Mouse (Mus musculus) testis, postnatal 10 days (tissue): ENCODE data around the gene Grin1.

Experiments
- DNase-seq: peaks from one replicate; pipeline ENCODE4 v3.0.0; 2021; ENCODE audit warnings: low spot score

Gene Grin1

DNA sequence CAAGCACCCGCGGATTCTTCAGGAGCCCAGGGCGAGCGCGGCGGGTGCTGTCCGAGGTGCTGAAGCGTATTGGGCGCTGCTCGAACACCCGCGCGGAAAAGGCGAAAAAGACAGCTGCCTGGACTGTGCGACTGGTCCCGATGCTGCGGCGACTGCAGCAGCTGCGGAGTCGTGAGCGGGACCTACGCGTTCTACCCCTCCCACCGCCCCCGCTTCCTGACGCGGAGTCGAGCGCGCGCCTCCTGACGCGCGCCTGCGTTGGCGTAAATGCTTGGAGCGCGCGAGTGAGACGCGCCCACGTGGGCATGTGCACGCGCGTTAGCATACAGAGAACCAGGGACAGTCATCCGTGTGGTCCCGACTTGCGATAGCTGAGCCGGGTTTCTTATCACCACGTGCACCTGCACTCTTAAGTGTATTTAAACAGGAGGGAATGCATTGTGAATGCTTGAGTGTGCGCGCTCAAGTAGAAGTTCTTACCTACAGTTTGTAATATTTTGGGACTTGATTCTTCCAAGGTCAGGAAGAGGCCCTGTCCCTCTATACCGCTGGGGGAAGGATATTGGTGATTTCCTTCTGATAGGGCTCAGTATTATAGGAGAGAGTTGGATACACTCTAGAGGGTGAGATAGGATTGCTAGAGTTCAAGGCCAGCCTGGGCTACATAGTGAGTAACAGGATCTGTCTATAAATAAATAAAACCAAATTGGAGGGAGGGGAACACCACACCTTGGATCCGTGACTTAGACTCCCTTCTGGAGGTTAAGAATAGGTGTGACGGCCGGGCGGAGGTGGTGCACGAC lies at the start of gene Grin1:
Gene Grin1, minus strand, starts transcription at position 217 of the 803 bp plus-strand sequence.
- DNase-seq, result peak; percentile 85

DNA sequence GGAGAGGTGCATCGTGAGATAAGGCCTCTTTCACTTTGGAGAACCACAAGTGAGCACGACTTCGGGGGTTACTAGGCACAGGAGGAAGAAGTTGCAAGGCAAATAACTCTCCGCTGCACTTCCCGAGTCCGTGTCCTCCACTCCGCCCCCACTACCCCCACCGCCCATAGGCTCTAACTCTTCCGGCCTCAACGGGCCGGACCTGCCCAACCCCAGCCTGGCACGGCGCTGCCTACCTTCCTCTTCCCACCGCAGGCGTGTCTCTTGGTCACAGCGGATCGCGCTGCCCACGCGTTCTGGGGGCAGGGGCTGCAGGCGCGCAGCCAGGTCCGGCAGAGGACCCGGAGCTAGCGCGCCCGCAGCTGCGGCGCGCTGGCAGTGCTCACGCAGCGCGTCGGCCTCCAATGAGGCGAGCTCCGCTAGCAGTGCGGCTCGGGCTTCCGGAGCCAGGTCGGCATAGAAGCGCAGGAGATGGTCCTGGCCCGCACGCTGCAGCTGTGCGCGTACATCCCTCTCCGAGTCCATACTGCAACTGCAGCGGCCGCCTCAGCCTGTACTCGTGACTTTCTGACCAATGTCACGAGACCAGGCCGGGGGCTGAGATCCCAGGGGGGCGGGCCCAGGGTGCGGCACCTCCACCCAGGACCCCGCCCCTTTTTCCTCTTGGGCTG lies 46.2 kb upstream of the Grin1 start, which contains the start of gene Uap1l1:
Gene Uap1l1, minus strand, starts transcription at position 592 of the 671 bp plus-strand sequence.
- peak; percentile 89 for DNase-seq

DNA sequence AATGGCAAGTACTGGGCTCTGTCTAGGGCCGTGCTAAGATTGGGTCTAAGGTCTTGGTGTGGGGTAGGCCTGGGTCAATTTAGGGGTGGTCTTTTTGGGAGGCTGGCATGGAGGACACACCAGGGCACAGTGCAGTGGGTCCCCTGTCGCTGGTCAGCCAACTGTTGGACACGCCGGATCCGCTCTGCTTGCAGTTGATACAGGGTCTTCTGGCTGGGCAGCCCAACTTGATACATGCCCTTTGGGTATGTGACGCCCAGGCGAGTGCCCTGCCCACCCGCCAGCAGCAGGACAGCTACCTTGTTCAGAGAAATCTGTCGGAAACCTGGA lies 45.7 kb upstream of the Grin1 start:
- DNase-seq, result no peak

DNA sequence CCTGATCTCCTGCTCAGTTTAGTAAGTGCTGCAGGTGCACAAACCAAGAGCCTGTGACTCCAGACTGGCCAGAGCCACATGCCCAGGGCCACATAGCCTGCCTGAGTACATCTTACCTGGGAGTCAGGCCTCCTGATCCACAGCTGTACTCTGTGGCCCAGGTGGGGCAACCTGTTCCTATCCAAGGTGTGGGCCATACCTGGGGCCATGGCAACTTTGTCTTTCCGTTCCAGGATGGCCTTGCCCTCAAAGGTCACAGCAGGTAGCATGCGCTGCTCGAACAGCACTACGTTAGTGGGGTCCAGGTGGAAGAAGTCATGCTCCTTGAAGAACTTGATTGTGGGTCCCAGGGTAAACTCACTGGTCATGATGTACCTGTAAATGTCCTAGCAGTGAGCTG lies 45.3 kb upstream of the Grin1 start:
- no peak for DNase-seq

DNA sequence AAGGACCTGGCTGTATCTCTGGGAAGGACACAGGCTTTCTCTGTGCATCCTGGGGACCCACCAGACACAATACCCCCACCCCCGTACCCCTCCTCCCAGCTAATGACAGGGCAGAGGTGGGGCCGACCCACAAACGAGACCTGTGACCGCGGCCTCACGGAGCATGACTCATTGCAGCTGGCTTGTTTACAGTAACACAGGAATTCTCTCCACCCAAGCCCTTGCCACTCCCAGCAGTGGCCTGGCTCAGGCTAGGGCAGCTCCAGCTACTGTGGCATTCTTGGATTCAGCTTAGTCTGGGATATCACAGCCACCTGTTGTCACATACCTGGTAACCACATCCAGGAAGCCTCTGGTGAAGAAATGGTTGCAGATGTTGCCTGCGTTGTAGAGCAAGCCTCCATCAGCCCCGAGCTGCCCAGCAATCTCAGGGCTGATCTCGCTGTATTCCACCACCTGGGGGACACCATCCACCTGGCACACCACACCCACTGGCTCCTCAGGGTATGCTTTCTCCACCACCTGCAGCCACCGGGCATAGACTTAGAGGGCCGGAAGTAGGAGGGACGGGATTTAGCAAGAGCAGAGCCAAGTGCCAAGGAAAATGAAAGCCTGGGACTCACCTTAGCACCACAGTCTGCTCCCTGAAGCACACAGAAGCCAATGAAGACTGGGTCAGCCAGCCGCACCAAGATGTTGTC lies 44.6 kb upstream of the Grin1 start:
- DNase-seq, result no peak

DNA sequence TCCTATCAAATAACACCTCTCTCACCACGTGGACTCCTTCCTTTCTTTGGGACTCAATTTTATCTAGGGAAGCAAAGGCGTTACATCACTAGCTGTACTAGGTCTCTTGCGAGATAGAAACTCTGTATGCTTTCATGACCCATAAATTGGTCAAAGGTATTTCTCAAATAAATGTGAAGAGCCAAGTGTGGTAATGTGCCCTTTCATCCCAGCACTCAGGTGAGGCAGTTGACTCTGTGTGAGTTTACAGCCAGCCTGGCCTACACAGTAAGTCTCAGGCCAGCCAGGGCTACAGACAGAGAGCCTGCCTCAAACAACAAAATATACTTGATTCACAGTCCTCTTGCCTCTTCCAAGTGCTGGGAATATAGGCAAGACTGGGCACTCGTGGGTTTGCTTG lies 40.9 kb upstream of the Grin1 start:
- no peak for DNase-seq

DNA sequence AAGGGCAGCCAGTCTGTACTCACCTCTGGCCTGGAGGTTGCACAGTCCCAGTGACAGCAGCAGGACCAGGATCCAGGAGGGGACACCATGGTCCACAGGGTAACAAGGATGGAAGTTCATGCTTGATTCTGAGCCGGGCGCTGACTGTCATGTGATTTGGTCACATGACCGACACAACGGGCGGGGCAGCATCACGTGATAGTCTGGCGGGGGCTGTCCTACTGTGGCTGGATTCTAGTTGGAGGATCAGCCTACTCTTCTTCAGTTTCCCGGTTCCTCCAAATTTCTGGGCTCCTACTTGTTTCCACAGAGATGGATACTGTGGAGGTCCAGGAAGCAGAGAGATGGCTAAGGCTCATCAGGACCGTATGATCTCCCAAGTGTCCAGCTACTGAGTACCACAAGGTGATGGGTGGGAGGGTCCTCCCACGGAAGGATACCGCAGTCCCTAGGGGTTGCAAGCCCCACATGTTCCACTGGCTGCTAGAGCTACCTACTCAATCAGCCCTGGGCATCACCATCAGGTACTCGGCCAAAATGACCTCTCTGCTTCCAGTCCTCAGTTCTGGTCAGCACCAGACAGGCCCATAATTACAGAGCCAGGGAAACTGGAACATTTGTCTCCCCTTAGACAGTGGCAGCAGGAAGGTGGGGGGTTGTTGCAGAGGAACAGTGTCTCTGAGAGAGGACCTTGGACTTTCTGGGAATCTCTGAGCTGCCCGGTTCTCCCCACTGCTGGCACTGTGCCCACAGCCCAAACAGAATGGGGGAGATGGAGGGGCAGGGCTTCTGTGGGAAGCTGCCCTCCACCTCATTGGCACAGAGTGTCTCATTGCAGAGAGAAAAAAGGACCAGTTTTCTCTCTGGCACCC lies 37.5 kb upstream of the Grin1 start, which contains the start of gene Dpp7:
Gene Dpp7, minus strand, starts transcription at position 152 of the 872 bp plus-strand sequence.
- peak; percentile 89 for DNase-seq

DNA sequence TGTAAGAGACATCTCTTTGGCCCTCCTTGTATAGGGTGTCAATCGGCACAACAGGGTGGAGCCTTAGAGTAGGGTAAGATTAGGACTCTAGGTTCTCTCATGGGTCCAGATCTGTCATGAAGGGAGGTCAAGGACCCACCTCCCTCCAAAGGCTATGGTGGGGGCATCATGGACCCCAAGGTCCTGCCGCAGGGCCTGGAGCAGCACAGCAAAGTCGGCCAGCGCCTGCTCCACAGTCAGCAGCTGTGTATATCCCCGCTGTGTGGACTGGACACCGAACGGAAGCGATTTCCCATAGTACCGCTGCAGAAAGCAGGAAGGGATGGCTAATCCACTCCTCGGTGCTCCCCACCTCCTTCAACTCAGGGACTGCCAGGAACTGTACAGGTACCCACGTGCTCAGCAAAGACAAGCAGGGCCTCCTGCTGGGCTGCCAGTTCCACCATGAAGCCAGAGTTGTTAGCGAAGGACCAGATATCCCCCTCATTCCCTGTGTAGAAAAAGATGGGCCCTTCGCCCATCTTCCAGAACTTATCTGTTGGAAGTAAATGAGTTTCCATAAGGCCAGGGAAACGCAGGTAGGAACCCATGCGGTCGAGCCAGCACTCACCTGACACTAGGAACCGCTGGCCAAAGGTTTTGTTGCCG lies 36.6 kb upstream of the Grin1 start:
- no peak for DNase-seq

DNA sequence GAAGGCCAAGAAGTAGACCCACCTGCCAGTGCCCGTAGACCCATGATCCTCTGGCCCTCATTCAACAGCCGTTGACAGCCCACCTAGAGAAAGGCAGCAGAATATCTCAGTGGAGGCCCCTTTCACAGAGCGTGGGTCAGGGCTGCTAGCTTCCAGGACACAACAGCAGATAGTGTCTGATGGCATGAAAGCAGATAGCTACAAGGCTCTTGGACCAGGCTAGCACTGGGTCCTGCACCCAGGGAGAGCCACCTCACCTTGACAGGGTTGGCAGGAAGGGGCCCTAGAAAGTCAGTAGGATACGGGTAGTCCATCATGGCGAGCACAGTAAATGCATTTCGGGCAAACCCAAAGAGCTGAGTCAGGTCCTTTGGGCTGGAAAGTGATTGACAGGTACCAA lies 35.2 kb upstream of the Grin1 start:
- no peak for DNase-seq

DNA sequence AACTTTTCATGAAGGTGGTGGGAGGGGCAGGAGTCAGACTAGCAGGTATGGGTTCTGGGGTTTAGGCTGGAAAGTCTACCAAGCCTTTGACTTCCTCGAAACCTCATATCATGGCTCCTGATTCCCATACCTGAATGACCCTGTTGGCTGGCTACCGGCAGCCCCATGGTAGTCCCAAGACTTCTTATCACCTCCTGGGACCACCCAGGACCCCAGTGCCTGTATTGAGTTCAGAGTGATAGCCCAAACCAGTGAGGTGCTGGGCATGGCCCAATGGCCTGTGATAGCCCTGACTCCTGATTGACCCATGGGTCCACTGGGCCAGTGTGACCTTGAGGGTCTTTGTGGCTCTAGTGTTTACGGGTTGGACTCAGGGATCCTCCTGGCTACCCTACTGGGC lies 31.7 kb upstream of the Grin1 start:
- DNase-seq, result no peak

DNA sequence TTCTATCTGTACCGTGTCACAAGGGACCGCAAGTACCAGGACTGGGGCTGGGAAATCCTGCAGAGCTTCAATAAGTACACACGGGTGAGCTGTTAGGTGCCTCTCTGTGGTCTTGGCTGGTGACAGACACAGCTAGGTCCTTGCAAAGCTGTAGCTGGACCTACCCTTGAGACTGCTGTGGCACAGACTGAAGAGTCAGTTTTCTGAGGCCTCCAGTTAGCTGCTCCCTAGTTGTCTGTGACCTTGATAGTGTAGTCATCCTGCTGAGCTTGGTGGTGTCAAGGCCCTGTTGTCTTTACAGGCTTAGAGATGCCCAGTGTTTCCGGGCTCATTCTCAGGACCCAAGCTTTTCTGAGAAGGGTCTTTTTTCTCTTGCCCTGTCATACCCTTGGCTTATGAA lies 30.5 kb upstream of the Grin1 start:
- no peak for DNase-seq

DNA sequence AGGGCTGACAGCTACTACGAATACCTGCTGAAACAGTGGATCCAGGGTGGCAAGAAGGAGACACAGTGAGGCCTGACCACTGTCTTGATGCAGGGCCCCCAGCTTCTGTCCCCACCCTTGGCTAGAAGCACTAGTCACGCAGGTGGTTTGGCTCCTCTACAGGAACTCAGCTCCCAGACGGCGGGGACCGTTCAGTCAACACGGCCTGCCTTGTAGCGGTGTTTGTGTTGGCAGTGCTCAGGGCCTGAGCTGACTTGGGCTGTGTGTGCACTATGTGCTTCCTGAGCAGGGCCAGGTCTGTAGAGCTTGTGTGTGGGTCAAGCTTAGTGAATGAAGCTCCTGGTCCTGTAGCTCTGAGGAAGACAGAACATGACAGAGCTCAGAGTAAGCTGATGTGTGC lies 29.2 kb upstream of the Grin1 start:
- no peak for DNase-seq

DNA sequence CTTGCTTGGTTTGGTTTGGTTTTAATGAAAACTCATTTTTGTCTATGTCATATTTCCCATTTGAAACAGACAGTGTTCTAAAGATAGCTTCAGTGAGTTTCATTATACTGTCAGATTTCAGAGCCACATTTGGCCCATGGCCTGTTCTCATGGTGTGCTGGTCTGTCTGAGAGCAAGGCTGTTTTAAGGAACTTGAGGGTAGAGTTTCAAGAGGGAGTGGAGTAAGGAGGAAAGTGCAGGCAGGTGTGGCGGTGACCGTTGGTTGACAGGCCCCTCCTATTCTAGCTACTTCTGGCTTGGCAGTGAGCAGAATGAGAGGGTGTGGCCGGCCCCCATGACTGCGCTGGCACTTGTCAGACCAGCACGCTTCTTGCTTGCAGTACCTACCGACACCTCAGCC lies 19.3 kb upstream of the Grin1 start:
- no peak for DNase-seq

DNA sequence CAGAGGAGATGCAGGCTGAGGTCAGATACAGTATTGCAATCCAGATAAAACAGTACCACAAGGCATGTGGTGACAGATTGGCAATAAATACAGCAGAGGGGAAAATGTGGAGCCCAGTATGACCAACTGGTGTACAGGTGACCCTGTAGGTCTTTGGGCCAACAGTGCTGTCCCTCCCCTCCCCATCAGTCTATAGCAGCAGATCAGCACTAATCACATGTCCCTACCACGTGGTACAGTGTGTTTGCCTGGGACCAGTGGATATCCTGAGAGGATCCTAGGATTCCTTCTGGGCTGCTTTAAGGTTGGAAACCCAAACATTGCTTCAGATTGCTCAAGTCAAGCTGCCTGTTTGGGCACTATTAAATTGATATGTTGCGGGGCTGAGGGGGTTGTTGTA lies 14.6 kb upstream of the Grin1 start:
- DNase-seq, result no peak

DNA sequence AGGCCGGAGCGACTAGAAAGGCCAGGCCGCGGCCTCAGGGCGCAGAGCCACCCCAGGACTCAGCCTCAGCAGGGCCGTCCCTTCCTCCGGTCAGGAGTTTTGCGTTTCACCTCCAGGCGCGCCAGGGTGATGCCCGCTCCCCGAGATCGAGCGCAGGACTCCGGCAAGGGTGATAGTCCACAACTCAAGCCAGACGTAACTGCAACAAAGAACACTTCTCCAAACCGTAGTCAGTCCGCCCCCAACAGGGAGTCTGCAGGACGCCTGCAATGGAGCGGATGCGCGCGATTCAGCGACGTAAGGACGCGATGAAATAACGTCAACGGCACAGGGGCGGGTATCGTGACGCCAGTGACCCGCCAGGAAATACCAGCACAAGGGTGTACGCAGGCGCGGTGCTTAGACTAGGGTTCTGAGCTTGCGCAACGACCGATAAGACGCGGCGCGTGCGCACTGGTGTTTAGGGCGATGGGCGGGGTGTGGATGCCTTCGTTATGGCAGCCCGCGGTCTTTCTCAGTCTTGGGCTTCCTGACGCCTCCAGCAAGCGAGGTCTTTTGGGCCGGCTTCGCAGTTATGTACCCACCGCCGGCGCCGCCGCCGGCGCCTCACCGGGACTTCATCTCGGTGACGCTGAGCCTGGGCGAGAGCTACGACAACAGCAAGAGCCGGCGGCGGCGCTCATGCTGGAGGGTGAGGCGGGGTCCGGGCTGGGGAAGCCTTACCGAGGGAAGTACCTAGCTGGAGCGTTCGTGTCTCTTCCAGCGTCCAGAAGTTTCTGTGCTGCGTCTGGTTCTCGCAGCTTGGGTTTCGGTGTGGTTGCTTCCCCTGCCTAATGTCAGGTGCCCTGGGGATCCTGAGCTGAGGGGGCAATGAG lies 13.5 kb upstream of the Grin1 start, which contains the start of gene Man1b1:
Gene Man1b1, plus strand, starts transcription at position 53 of the 875 bp plus-strand sequence.
- DNase-seq, result peak; percentile 100

DNA sequence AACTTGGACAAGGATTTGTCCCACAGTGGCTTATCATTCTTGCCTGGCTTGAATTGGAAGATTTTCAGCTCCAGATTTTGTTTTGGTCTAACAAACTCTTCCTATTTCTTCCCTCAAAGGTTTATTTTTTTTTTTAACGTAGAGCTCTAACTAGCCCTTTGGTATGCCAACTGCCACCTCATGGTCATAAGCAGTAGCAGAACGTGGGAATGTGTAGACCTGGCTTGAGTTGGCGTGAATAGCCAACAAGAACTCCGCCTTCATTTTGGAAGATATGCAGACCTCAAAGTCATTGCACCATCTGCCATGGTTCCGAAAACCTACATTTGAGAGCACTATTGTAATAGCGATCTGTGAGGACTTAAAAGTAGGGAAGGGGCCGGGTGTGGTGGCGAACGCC lies 12.5 kb upstream of the Grin1 start:
- no peak for DNase-seq

DNA sequence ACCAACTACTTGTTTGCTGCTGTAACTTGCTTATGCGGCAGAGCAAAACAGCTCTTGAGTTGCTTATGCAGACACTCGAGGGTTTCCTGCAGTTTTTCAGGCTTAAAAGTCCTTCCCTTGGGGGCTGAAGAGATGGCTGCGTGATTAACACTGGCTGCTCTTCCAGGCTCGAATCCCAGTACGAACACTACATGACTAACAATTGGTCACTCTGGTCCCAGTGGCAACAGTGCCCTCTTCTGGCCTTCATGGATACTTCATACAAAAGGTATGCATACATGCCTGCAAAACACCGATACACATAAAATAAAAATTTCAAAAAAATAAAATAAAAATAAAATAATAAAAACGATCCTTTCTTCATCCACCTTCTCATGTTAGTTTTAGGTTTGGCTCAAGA lies 9.5 kb upstream of the Grin1 start:
- no peak for DNase-seq

DNA sequence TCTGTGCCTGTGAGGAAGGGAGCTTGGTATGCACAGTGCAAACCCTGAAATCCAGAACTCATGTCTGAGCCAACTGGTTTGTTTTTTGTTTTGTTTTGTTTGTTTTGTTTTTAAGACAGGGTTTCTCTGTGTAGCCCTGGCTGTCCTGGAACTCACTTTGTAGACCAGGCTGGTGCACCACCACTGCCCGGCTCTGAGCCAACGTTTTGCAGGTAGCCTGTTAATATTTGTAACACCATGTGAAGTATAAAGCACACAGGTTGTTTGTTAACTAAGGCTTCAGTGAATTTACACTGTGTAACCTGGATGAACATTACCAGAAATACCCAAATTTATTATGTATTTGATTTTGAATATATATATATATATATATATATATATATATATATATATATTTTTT lies 7.0 kb upstream of the Grin1 start:
- DNase-seq, result no peak

DNA sequence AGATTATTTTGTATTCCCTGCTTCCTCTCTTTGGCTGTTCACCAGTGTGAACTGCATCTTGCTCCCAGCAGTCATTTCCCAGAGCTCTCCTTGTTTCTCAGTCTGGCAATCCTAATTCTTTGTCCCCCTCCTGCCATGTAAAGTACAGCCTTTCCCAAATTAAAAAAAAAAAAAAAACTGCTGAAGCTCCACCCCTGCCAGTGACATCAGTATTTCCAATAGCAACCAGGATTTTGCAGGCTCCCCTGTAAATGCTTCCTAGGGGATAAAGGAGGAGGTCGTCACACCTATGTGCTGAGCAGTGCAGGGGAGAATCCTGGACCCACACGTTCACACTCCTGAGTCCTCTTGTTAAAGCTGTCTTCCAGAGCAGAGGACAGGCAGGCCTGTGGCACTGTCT lies 1.1 kb upstream of the Grin1 start:
- no peak for DNase-seq
